Mouse (Mus musculus): ENCODE measurements around the gene Tmem30a. TPM values are rescaled to one million over a fixed set of nuclear protein-coding genes. Genes with fewer than 3 reads are reported as not detected.

Gene Tmem30a
- total RNA-seq, 2 experiments from 2014 or later = 42.4 to 45.3 TPM

Other genes with a start within 250 kb of the Tmem30a start
- gene Col12a1, start 74.7 kb downstream of the Tmem30a start, total RNA-seq (2021) = 100 to 1,000 TPM in 1 of 2 experiments, 10 to 100 TPM in 1; 95.2 to 143 TPM
- gene Cox7a2, start 33.6 kb downstream of the Tmem30a start, total RNA-seq (2021) = 100 to 1,000 TPM; 471 to 585 TPM
- gene Filip1, start 219.3 kb upstream of the Tmem30a start, total RNA-seq (2021) = 10 to 100 TPM; 69.5 to 75.8 TPM

Measured in gastrocnemius, postnatal 10 days (tissue).